Mouse (Mus musculus): ENCODE results near the gene Eno3.

- TF ChIP-seq CTCF (conservative IDR thresholded peaks at IDR 0.05 in 1 of 2, IDR thresholded peaks at IDR 0.05 in 1 of 2; ENCODE audit: low read depth in 2 of 2, low read length in 2 of 2) (no peak), USF1 (IDR thresholded peaks at IDR 0.05; ENCODE audit: low read depth, low read length) (no peak), SMC3 (IDR thresholded peaks at IDR 0.05; ENCODE audit: low read depth, low read length) (no peak), CHD2 (IDR thresholded peaks at IDR 0.05; ENCODE audit: low read length) (no peak), EP300 (IDR thresholded peaks at IDR 0.05; ENCODE audit: low read length) (no peak), KAT2A (IDR thresholded peaks at IDR 0.05; ENCODE audit: insufficient replicate concordance, low read length) (no peak), MXI1 (IDR thresholded peaks at IDR 0.05; ENCODE audit: low read depth, low read length) (no peak), MAFK (IDR thresholded peaks at IDR 0.05; ENCODE audit: insufficient replicate concordance, low read length) (no peak), ETS1 (conservative IDR thresholded peaks at IDR 0.05; ENCODE audit: low read depth, low read length) (no peak), POLR2A (IDR thresholded peaks at IDR 0.05; ENCODE audit: low read depth, low read length) (no peak), NRF1 (IDR thresholded peaks at IDR 0.05; ENCODE audit: low read depth, low read length) (no peak), RAD21 (IDR thresholded peaks at IDR 0.05; ENCODE audit: low read depth, low read length) (no peak), GABPA (IDR thresholded peaks at IDR 0.05; ENCODE audit: insufficient replicate concordance, low read depth, low read length) (no peak)
These were observed 14.5 kb downstream of the Eno3 start for GRCm38 (mm10) chr11:70671333-70672047.

Data from CH12.LX (cell line).